19 mouse cellular contexts compared by ENCODE assay signal in the genomic region with DNA sequence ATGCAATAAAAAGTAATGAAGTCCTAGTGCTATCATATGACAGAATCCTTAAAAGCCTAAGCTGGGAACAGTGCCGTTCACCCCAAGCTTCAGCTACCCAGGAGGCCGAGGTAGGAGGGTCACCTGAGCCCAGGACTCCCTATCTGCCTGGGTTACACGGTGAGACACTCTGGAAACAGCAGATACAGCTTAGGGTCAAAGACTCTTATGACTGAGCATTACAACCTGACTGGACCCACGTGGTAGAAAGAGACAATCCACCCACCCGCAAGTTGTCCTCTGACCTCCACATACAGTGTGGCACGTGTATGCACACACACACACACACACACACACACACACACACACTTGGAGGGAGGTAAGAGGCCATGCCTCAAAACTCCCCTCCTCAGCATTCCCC.
"Had no signal": no experiment of that assay in that cellular context is flagged by ENCODE, and none has a peak within 500 bp of the region (broad histone marks: within the 10 kb centered on the region; RNA-seq: fewer than 3 reads in every experiment).

No protein-coding gene starts in this region.

- H3K36me3 ChIP-seq: midbrain, embryonic 15.5 days; neural tube, embryonic 15.5 days; stomach, embryonic 15.5 days had no signal

- ATAC-seq: midbrain, embryonic 15.5 days had no signal

- H3K27me3 ChIP-seq: liver, embryonic 13.5 days; liver, embryonic 15.5 days; megakaryocyte, embryonic 14.5 days; midbrain, embryonic 12.5 days; midbrain, embryonic 15.5 days; neural tube, embryonic 13.5 days; neural tube, embryonic 15.5 days; stomach, embryonic 15.5 days had no signal

- H3K9ac ChIP-seq: liver, embryonic 13.5 days; liver, embryonic 15.5 days; lung, embryonic 14.5 days; midbrain, embryonic 12.5 days; midbrain, embryonic 15.5 days; neural tube, embryonic 13.5 days; neural tube, embryonic 15.5 days; stomach, embryonic 15.5 days had no signal

- H3K9me3 ChIP-seq: liver, embryonic 15.5 days; midbrain, embryonic 15.5 days; neural tube, embryonic 13.5 days; neural tube, embryonic 15.5 days; stomach, embryonic 15.5 days had no signal

- H3K4me2 ChIP-seq: liver, embryonic 13.5 days; liver, embryonic 15.5 days; lung, embryonic 14.5 days; midbrain, embryonic 12.5 days; midbrain, embryonic 15.5 days; neural tube, embryonic 13.5 days; neural tube, embryonic 15.5 days; stomach, embryonic 15.5 days had no signal

- H3K27ac ChIP-seq: liver, embryonic 13.5 days; liver, embryonic 15.5 days; macrophage; midbrain, embryonic 12.5 days; midbrain, embryonic 15.5 days; neural tube, embryonic 13.5 days; neural tube, embryonic 15.5 days; stomach, embryonic 15.5 days had no signal

- H3K4me3 ChIP-seq: liver, embryonic 13.5 days; liver, embryonic 15.5 days; midbrain, embryonic 12.5 days; midbrain, embryonic 15.5 days; neural tube, embryonic 13.5 days; neural tube, embryonic 15.5 days; stomach, embryonic 15.5 days had no signal

- H3K4me1 ChIP-seq: stomach, embryonic 15.5 days had no signal

- DNase-seq: liver, embryonic 13.5 days; lung, embryonic 14.5 days; lung, postnatal 14 days; lung, postnatal 36 days; retina, postnatal 1 day; right cerebral cortex, adult 18-20 months; right cerebral cortex, postnatal 25 days; right cerebral cortex, postnatal 4 days; thymus, adult 18-20 months; thymus, postnatal 14 days; thymus, postnatal 36 days had no signal
